Mouse (Mus musculus): Measurements from ENCODE around the gene Wdr54. TPM values are rescaled to one million over a fixed set of nuclear protein-coding genes. Genes with fewer than 3 reads are reported as not detected.

The Wdr54 gene
- total and polyA plus RNA-seq, 3 experiments: 1.9 to 10.3 (median 7.8) TPM

DNA sequence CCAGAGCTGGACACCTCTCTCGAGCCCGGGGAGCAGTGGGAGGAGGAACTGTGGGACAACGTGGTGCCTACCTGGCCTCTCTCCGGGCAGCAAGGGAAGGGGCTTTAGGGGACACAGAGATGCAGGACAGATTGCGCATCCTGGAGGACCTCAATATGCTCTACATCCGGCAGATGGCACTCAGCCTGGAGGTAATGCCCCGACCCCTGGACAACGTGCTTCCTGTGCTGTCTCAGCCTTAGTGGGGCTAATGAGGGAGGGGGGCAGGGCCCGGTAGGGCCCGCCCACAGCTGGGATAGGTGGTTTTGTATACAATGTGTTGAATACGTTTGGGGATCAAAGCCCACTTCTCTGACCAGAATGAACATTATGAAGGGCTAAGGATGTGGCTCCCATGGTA, 18.1 kb downstream of the Wdr54 start:
- Histone ChIP-seq H3K36me3 (replicated peaks in 1 of 2; ENCODE audit: control insufficient read depth in 1 of 2, insufficient read depth in 1 of 2, low read length in 1 of 2) (no peaks in the 10 kb centered on the region), H3K9me3 (replicated peaks; ENCODE audit: low read length) (no peaks in the 10 kb centered on the region), H3K79me2 (replicated peaks; ENCODE audit: control insufficient read depth, extremely low read depth, insufficient read depth, poor library complexity, severe bottlenecking) (no peaks in the 10 kb centered on the region), H3K4me3 (replicated peaks in 1 of 3; ENCODE audit: low read depth in 2 of 3, low read length in 2 of 3, poor library complexity in 1 of 3) (peak overlapping the region in 2 of 3 experiments; percentile 3 to 28), H3K9ac (ENCODE audit: insufficient read depth, low read depth) (no peak overlapping the region), H3K27me3 (replicated peaks) (peaks cover 2% of the 10 kb centered on the region), H3K27ac (ENCODE audit: insufficient read depth, low read depth) (no peak overlapping the region), H3K4me1 (ENCODE audit: control insufficient read depth in 1 of 2, insufficient read depth in 2 of 2) (peaks cover 9 to 31% of the 10 kb centered on the region in 2 experiments; a peak in 3 of 4 replicates), H3K4me2 (ENCODE audit: insufficient read depth, low read depth, poor library complexity, severe bottlenecking) (no peak overlapping the region)
- no peak for DNase-seq (ENCODE audit: extremely low read depth)
- no peak for TF ChIP-seq SIN3A (IDR thresholded peaks at IDR 0.05; ENCODE audit: low read length)
- TF ChIP-seq MAZ (IDR thresholded peaks at IDR 0.05; ENCODE audit: low read depth, low read length): no peak
- no peak for TF ChIP-seq TBP (conservative IDR thresholded peaks at IDR 0.05; ENCODE audit: low read depth, low read length)
- 0 out of 4 replicates have a peak, but pooled peaks of 1 of the 2 experiments have one; percentile 7 for TF ChIP-seq CTCF (conservative IDR thresholded peaks at IDR 0.05 in 1 of 2, IDR thresholded peaks at IDR 0.05 in 1 of 2; ENCODE audit: low read depth in 2 of 2, low read length in 2 of 2)
- TF ChIP-seq ELF1 (IDR thresholded peaks at IDR 0.05; ENCODE audit: low read depth, low read length): no peak
- no peak for TF ChIP-seq MXI1 (IDR thresholded peaks at IDR 0.05; ENCODE audit: low read depth, low read length)
- TF ChIP-seq PAX5 (IDR thresholded peaks at IDR 0.05; ENCODE audit: low read length): no peak
- in situ Hi-C loops (cut with MboI; ENCODE audit: low pct_ligation_motif_present, low pct_unique_long_range_greater_than_20kb, low sequenced_read_pairs) (no loop called here), dilution Hi-C loops (cut with MboI; ENCODE audit: extremely low pct_ligation_motif_present, extremely low pct_unique_long_range_greater_than_20kb, low sequenced_read_pairs) (no loop called here)

DNA sequence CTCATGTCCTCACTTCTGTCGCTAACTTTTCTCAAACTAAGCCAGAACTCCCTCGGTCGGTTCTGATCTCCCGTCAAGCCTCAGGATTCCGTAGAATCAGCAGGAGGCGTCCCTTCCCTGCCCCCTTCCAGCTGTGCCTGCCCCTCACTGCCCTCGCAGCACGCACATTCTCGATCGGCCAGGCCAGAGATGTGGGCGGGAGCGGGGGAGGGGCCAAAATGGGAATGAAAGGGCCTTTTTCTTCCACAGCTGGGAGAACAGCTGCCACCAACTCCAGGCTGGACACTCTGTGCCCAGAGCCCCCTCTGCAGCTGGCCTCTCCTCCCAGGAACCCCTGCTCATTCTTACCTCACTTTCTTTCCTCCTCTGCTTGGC, 18.6 kb downstream of the Wdr54 start:
- peaks cover 9 to 31% of the 10 kb centered on the region in 2 experiments; a peak in 3 of 4 replicates for H3K4me1 ChIP-seq (ENCODE audit: control insufficient read depth in 1 of 2, insufficient read depth in 2 of 2)
- no peaks in the 10 kb centered on the region for H3K36me3 ChIP-seq (replicated peaks in 1 of 2; ENCODE audit: control insufficient read depth in 1 of 2, insufficient read depth in 1 of 2, low read length in 1 of 2)
- H3K9ac ChIP-seq (ENCODE audit: insufficient read depth, low read depth): no peak overlapping the region
- dilution Hi-C loops (cut with MboI; ENCODE audit: extremely low pct_ligation_motif_present, extremely low pct_unique_long_range_greater_than_20kb, low sequenced_read_pairs): no loop called here
- TF ChIP-seq USF1 (IDR thresholded peaks at IDR 0.05; ENCODE audit: low read depth, low read length) (no peak), MAZ (IDR thresholded peaks at IDR 0.05; ENCODE audit: low read depth, low read length) (no peak), TBP (conservative IDR thresholded peaks at IDR 0.05; ENCODE audit: low read depth, low read length) (no peak), NELFE (IDR thresholded peaks at IDR 0.05; ENCODE audit: low read depth, low read length) (no peak), MYC (IDR thresholded peaks at IDR 0.05; ENCODE audit: low read depth, low read length) (no peak), GABPA (IDR thresholded peaks at IDR 0.05; ENCODE audit: insufficient replicate concordance, low read depth, low read length) (no peak), USF2 (conservative IDR thresholded peaks at IDR 0.05; ENCODE audit: low read depth, low read length) (no peak), ZKSCAN1 (IDR thresholded peaks at IDR 0.05; ENCODE audit: borderline replicate concordance, low read depth, low read length) (no peak), POLR2A (IDR thresholded peaks at IDR 0.05; ENCODE audit: low read depth, low read length) (no peak), ZMIZ1 (IDR thresholded peaks at IDR 0.05; ENCODE audit: low read depth, low read length) (no peak), TCF12 (IDR thresholded peaks at IDR 0.05; ENCODE audit: low read depth, low read length) (no peak), ZNF384 (IDR thresholded peaks at IDR 0.05; ENCODE audit: low read depth, low read length) (no peak), CHD1 (IDR thresholded peaks at IDR 0.05; ENCODE audit: low read depth, low read length) (no peak), MAFK (IDR thresholded peaks at IDR 0.05; ENCODE audit: insufficient replicate concordance, low read length) (no peak), JUND (conservative IDR thresholded peaks at IDR 0.05; ENCODE audit: low read depth, low read length) (no peak), RAD21 (IDR thresholded peaks at IDR 0.05; ENCODE audit: low read depth, low read length) (no peak), SMC3 (IDR thresholded peaks at IDR 0.05; ENCODE audit: low read depth, low read length) (no peak)
- no peaks in the 10 kb centered on the region for H3K9me3 ChIP-seq (replicated peaks; ENCODE audit: low read length)
- in situ Hi-C loops (cut with MboI; ENCODE audit: low pct_ligation_motif_present, low pct_unique_long_range_greater_than_20kb, low sequenced_read_pairs): no loop called here
- no peak for DNase-seq (ENCODE audit: extremely low read depth)
- no peak overlapping the region for H3K4me2 ChIP-seq (ENCODE audit: insufficient read depth, low read depth, poor library complexity, severe bottlenecking)
- peak overlapping the region in 2 of 3 experiments; percentile 19 to 28 for H3K4me3 ChIP-seq (replicated peaks in 1 of 3; ENCODE audit: low read depth in 2 of 3, low read length in 2 of 3, poor library complexity in 1 of 3)
- H3K27me3 ChIP-seq (replicated peaks): peaks cover 2% of the 10 kb centered on the region
- H3K79me2 ChIP-seq (replicated peaks; ENCODE audit: control insufficient read depth, extremely low read depth, insufficient read depth, poor library complexity, severe bottlenecking): no peaks in the 10 kb centered on the region
- H3K27ac ChIP-seq (ENCODE audit: insufficient read depth, low read depth): no peak overlapping the region

All from CH12.LX (cell line).